Comparison of ENCODE assay signal across 18 mouse cellular contexts in the genomic region with DNA sequence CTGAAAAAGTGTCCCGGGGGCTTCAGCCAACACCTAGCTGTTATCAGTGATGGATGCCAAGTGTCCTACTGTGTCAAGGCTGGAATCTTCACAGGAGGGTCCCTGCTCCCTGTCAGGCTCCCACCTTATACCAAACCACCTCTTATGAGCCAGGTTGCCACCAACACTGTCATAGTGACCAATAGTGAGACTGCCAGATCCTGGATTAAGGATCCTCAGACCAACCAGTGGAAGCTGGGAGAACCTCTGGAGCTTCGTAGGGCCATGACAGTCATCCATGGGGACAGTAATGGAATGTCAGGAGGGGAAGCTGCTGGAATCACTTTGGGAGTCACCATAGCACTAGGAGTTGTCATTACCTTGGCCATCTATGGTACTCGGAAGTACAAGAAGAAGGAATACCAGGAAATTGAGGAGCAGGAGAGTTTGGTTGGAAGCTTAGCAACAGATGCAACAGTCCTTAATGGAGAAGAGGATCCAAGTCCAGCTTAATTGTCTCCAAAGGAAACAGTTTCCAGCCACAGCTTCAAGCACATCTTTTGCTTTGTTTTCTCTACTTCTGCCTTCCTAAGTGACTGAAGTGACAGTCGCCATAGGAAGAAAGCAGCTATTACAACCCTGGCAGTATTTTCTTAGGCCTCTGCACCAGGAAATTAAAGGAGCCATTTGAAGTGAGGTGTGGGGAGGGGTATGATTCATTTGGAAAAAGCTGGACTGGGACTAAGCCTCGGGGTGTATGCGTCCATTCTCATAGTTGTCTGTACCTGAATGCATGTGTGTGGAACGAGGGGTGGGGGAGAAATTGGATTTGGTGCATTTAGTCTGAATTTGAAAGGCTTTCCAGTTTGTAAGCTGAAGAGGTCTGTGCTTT. TPM values are rescaled to one million over a fixed set of nuclear protein-coding genes. Genes with fewer than 3 reads are reported as not detected.
DNase-seq lines count a peak whose midpoint lies in the region; ATAC-seq and TF ChIP-seq lines count a peak whose summit lies in the region.
"Had no signal": no experiment of that assay in that cellular context is flagged by ENCODE, and none has a peak within 500 bp of the region (broad histone marks: within the 10 kb centered on the region; RNA-seq: fewer than 3 reads in every experiment).

No protein-coding gene starts in this region.

- no peaks in the 10 kb centered on the region for H3K9me3 ChIP-seq in neural tube, embryonic 15.5 days (replicated peaks)
- no peaks in the 10 kb centered on the region for H3K9me3 ChIP-seq in limb, embryonic 10.5 days (replicated peaks)
- no peaks in the 10 kb centered on the region for H3K9me3 ChIP-seq in stomach, postnatal 0 days (ENCODE audit: control insufficient read depth, low read length)
- H3K9me3 ChIP-seq: embryonic facial prominence, embryonic 10.5 days; heart, embryonic 10.5 days; hindbrain, embryonic 12.5 days; midbrain, embryonic 15.5 days had no signal

- H3K27ac ChIP-seq in left cerebral cortex, adult 2 months: peak overlapping the region; percentile 1; the same call in 1 of the 2 replicates
- H3K27ac ChIP-seq in neural tube, embryonic 15.5 days (replicated peaks): no peak overlapping the region
- H3K27ac ChIP-seq in limb, embryonic 10.5 days: no peak overlapping the region
- H3K27ac ChIP-seq in stomach, postnatal 0 days (replicated peaks): peak overlapping the region; percentile 58; the same call in 1 of the 2 replicates
- H3K27ac ChIP-seq: embryonic facial prominence, embryonic 10.5 days; heart, embryonic 10.5 days; midbrain, embryonic 15.5 days had no signal

- intact Hi-C loops in left cerebral cortex, adult 2 months (cut with DNase I): no loop called here
- intact Hi-C loops in left cerebral cortex, postnatal 4 days (cut with DNase I): no loop called here

- H3K4me1 ChIP-seq in neural tube, embryonic 15.5 days: no peaks in the 10 kb centered on the region; the same call in 1 of the 2 replicates
- H3K4me1 ChIP-seq in limb, embryonic 10.5 days: no peaks in the 10 kb centered on the region
- no peaks in the 10 kb centered on the region for H3K4me1 ChIP-seq in stomach, postnatal 0 days (replicated peaks; ENCODE audit: control insufficient read depth, insufficient read depth)
- H3K4me1 ChIP-seq: hindbrain, embryonic 12.5 days; midbrain, embryonic 15.5 days had no signal

- no peak overlapping the region for H3K9ac ChIP-seq in neural tube, embryonic 15.5 days (replicated peaks)
- no peak overlapping the region for H3K9ac ChIP-seq in stomach, postnatal 0 days (ENCODE audit: low read length)
- H3K9ac ChIP-seq: hindbrain, embryonic 12.5 days; midbrain, embryonic 15.5 days had no signal

- H3K4me2 ChIP-seq in neural tube, embryonic 15.5 days: no peak overlapping the region
- no peak overlapping the region for H3K4me2 ChIP-seq in stomach, postnatal 0 days (replicated peaks; ENCODE audit: low read depth)
- H3K4me2 ChIP-seq: hindbrain, embryonic 12.5 days; midbrain, embryonic 15.5 days had no signal

- TF ChIP-seq EP300 in stomach, postnatal 0 days (optimal IDR thresholded peaks at IDR 0.05): no peak

- H3K36me3 ChIP-seq in neural tube, embryonic 15.5 days: peaks cover 11% of the 10 kb centered on the region
- H3K36me3 ChIP-seq in limb, embryonic 10.5 days: no peaks in the 10 kb centered on the region
- no peaks in the 10 kb centered on the region for H3K36me3 ChIP-seq in stomach, postnatal 0 days (ENCODE audit: control insufficient read depth, insufficient read depth, low read length)
- H3K36me3 ChIP-seq: heart, embryonic 10.5 days had no signal

- H3K4me3 ChIP-seq in left cerebral cortex, adult 2 months: no peak overlapping the region
- H3K4me3 ChIP-seq in neural tube, embryonic 15.5 days (replicated peaks): no peak overlapping the region
- H3K4me3 ChIP-seq in limb, embryonic 10.5 days: no peak overlapping the region
- no peak overlapping the region for H3K4me3 ChIP-seq in stomach, postnatal 0 days (ENCODE audit: low read depth, low read length)
- H3K4me3 ChIP-seq: embryonic facial prominence, embryonic 10.5 days; heart, embryonic 10.5 days; hindbrain, embryonic 12.5 days; midbrain, embryonic 15.5 days had no signal

- ATAC-seq in neural tube, embryonic 15.5 days (ENCODE audit: low FRiP score): no peak
- no peak for ATAC-seq in stomach, postnatal 0 days (ENCODE audit: low FRiP score, low TSS enrichment)
- ATAC-seq: midbrain, embryonic 15.5 days had no signal

- no peaks in the 10 kb centered on the region for H3K27me3 ChIP-seq in neural tube, embryonic 15.5 days (replicated peaks)
- no peaks in the 10 kb centered on the region for H3K27me3 ChIP-seq in limb, embryonic 10.5 days (ENCODE audit: low read depth, poor library complexity, severe bottlenecking)
- no peaks in the 10 kb centered on the region for H3K27me3 ChIP-seq in stomach, postnatal 0 days (ENCODE audit: control insufficient read depth, insufficient read depth, low read length)
- H3K27me3 ChIP-seq: hindbrain, embryonic 12.5 days; midbrain, embryonic 15.5 days had no signal

- no peak for TF ChIP-seq CTCF in left cerebral cortex, adult 2 months (IDR thresholded peaks at IDR 0.05)
- no peak for TF ChIP-seq CTCF in stomach, postnatal 0 days (IDR thresholded peaks at IDR 0.05; ENCODE audit: low read depth)

- peak in 1 of 2 experiments; percentile 8 for DNase-seq in left cerebral cortex, adult 2 months (ENCODE audit: extremely low spot score in 1 of 2, low spot score in 2 of 2)
- no peak for DNase-seq in left cerebral cortex, postnatal 4 days
- peak; percentile 11 for DNase-seq in neural tube, embryonic 10.5 days (ENCODE audit: extremely low spot score, low spot score)
- peak; percentile 14 for DNase-seq in limb, embryonic 10.5 days (ENCODE audit: low spot score)
- DNase-seq in stomach, postnatal 0 days (ENCODE audit: low spot score): peak; percentile 12
- no peak for DNase-seq in adrenal gland, postnatal 25 days
- DNase-seq: cerebellum, adult 18-20 months; kidney, adult 8-10 months; right cerebral cortex, postnatal 14 days had no signal

- WGBS in neural tube, embryonic 15.5 days: 87% methylated on average over 7 of the region's 7 CpGs
- 85% methylated on average over 7 of the region's 7 CpGs for WGBS in limb, embryonic 10.5 days
- WGBS in stomach, postnatal 0 days: 59% methylated on average over 7 of the region's 7 CpGs

RNA-seq across cellular contexts. Expression of gene Mpeg1, which starts 2.5 kb away (rescaled TPM):
- total RNA-seq in left cerebral cortex, adult 2 months (2021): 1 to 10 TPM; 6.8 to 7.4 TPM
- total RNA-seq in left cerebral cortex, postnatal 4 days (2021): 1 to 10 TPM; 3.7 to 5.0 TPM
- polyA plus RNA-seq in neural tube, embryonic 15.5 days (2015; fragmentation: Nextera tagmentation; extraction: Ambion mirVana): 0.61 and 0.88 TPM in 2 replicates
- 0.05 and 0.08 TPM in 2 replicates for polyA plus RNA-seq in limb, embryonic 10.5 days (2016; fragmentation: Nextera tagmentation; extraction: Ambion mirVana)
- polyA plus RNA-seq in stomach, postnatal 0 days (2015; fragmentation: Nextera tagmentation; extraction: Ambion mirVana): 0.71 and 0.84 TPM in 2 replicates
- total RNA-seq in adrenal gland, postnatal 25 days (2021): 12.4 and 16.5 TPM in 2 replicates
- polyA plus RNA-seq: heart, embryonic 10.5 days had no signal

RNA-seq across cellular contexts. Expression of gene Pfpl, which starts 35.4 kb away (rescaled TPM):
- total RNA-seq in left cerebral cortex, adult 2 months (2021): not detected
- total RNA-seq in left cerebral cortex, postnatal 4 days (2021): not detected
- polyA plus RNA-seq in neural tube, embryonic 15.5 days (2015; fragmentation: Nextera tagmentation; extraction: Ambion mirVana): not detected in 2 replicates
- polyA plus RNA-seq in limb, embryonic 10.5 days (2016; fragmentation: Nextera tagmentation; extraction: Ambion mirVana): not detected in 2 replicates
- not detected in 2 replicates for polyA plus RNA-seq in stomach, postnatal 0 days (2015; fragmentation: Nextera tagmentation; extraction: Ambion mirVana)
- not detected in 2 replicates for total RNA-seq in adrenal gland, postnatal 25 days (2021)
- total RNA-seq: adrenal gland, postnatal 36 days; layer of hippocampus, adult 8-10 months; left cerebral cortex, postnatal 36 days had no signal
- polyA plus RNA-seq: embryonic facial prominence, embryonic 10.5 days; heart, embryonic 10.5 days; hindbrain, embryonic 12.5 days; midbrain, embryonic 15.5 days; neural tube, embryonic 14.5 days had no signal

RNA-seq across cellular contexts. Expression of gene Dtx4, which starts 38.2 kb away (rescaled TPM):
- total RNA-seq in left cerebral cortex, adult 2 months (2021): 10 to 100 TPM; 36.0 to 36.3 TPM
- total RNA-seq in left cerebral cortex, postnatal 4 days (2021): 100 to 1,000 TPM; 124 to 146 TPM
- polyA plus RNA-seq in neural tube, embryonic 15.5 days (2015; fragmentation: Nextera tagmentation; extraction: Ambion mirVana): 34.1 and 34.5 TPM in 2 replicates
- 1.8 and 2.3 TPM in 2 replicates for polyA plus RNA-seq in limb, embryonic 10.5 days (2016; fragmentation: Nextera tagmentation; extraction: Ambion mirVana)
- polyA plus RNA-seq in stomach, postnatal 0 days (2015; fragmentation: Nextera tagmentation; extraction: Ambion mirVana): 6.2 and 7.1 TPM in 2 replicates
- 14.9 and 15.1 TPM in 2 replicates for total RNA-seq in adrenal gland, postnatal 25 days (2021)

RNA-seq across cellular contexts. Expression of gene Olfr1441, which starts 45.9 kb away (rescaled TPM):
- total RNA-seq in left cerebral cortex, adult 2 months (2021): not detected
- not detected for total RNA-seq in left cerebral cortex, postnatal 4 days (2021)
- not detected in 2 replicates for polyA plus RNA-seq in neural tube, embryonic 15.5 days (2015; fragmentation: Nextera tagmentation; extraction: Ambion mirVana)
- polyA plus RNA-seq in limb, embryonic 10.5 days (2016; fragmentation: Nextera tagmentation; extraction: Ambion mirVana): not detected in 2 replicates
- not detected in 2 replicates for polyA plus RNA-seq in stomach, postnatal 0 days (2015; fragmentation: Nextera tagmentation; extraction: Ambion mirVana)
- not detected in 2 replicates for total RNA-seq in adrenal gland, postnatal 25 days (2021)
- total RNA-seq: adrenal gland, postnatal 36 days; layer of hippocampus, adult 8-10 months; left cerebral cortex, postnatal 36 days had no signal
- polyA plus RNA-seq: embryonic facial prominence, embryonic 10.5 days; heart, embryonic 10.5 days; hindbrain, embryonic 12.5 days; midbrain, embryonic 15.5 days; neural tube, embryonic 14.5 days had no signal

Comparison
In these comparisons a context has a peak if more than half of its experiments do, and no peak if none do; other contexts are left out.
1. DNase-seq: peak in neural tube, embryonic 10.5 days (single experiment), limb, embryonic 10.5 days (single experiment) and stomach, postnatal 0 days (single experiment); none in left cerebral cortex, postnatal 4 days (single experiment) and adrenal gland, postnatal 25 days (single experiment).
2. H3K27ac ChIP-seq: peak in left cerebral cortex, adult 2 months (single experiment) and stomach, postnatal 0 days (single experiment); none in neural tube, embryonic 15.5 days (single experiment) and limb, embryonic 10.5 days (single experiment).